In the genomic region with DNA sequence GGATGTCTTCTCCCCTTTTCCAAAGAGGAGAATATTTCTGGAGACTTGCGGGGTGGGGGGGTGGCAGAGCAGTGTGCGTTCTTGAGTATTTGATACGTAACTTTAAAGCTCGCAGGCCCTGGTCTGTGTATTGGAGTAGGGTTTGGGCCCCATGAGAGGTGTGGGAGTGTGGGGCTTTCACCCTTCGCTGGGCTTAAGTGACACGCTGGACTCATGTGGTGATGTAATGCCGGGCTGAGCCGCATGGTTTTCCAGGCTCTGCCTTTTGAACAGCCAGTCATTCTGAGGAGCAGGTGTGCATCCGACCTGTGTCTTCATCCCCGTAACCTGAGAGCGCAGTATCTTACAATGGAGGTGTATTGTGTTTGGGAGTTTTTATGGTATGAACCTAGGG, we compare ENCODE assay signal across 8 mouse cellular contexts.
DNase-seq lines count a peak whose midpoint lies in the region; ATAC-seq and TF ChIP-seq lines count a peak whose summit lies in the region.

No protein-coding gene starts in this region.

- peak overlapping the region; percentile 64 for H3K4me3 ChIP-seq in heart, embryonic 13.5 days
- H3K4me3 ChIP-seq in forebrain, postnatal 0 days (ENCODE audit: low read depth, low read length): peak overlapping the region; percentile 70
- peak overlapping the region; percentile 57 for H3K4me3 ChIP-seq in midbrain, embryonic 12.5 days

- H3K27ac ChIP-seq in heart, embryonic 13.5 days (replicated peaks): peak overlapping the region; percentile 97
- peak overlapping the region; percentile 98 for H3K27ac ChIP-seq in forebrain, postnatal 0 days (ENCODE audit: low read depth, low read length)
- H3K27ac ChIP-seq in midbrain, embryonic 12.5 days (replicated peaks): peak overlapping the region; percentile 96

- peaks cover 92% of the 10 kb centered on the region for H3K4me1 ChIP-seq in heart, embryonic 13.5 days
- peaks cover 25% of the 10 kb centered on the region for H3K4me1 ChIP-seq in forebrain, postnatal 0 days (ENCODE audit: insufficient read depth)
- H3K4me1 ChIP-seq in midbrain, embryonic 12.5 days: peaks cover 61% of the 10 kb centered on the region

- no peak for ATAC-seq in heart, embryonic 13.5 days (ENCODE audit: extremely low read depth, insufficient number of reproducible peaks, low FRiP score, low TSS enrichment)
- ATAC-seq in forebrain, postnatal 0 days: no peak
- ATAC-seq in midbrain, embryonic 12.5 days (ENCODE audit: low FRiP score, low read depth): no peak

- 24% methylated on average over 11 of the region's 11 CpGs for WGBS in heart, embryonic 13.5 days
- WGBS in forebrain, postnatal 0 days: 10% methylated on average over 11 of the region's 11 CpGs
- WGBS in midbrain, embryonic 12.5 days: 18% methylated on average over 11 of the region's 11 CpGs

- intact Hi-C loops in heart, postnatal 25 days (cut with DNase I): loop anchor here (2.0 kb wide), 1 partner anchor 89 kb away; no protein-coding TSS in a partner anchor

- H3K27me3 ChIP-seq in heart, embryonic 13.5 days (replicated peaks): no peaks in the 10 kb centered on the region
- no peaks in the 10 kb centered on the region for H3K27me3 ChIP-seq in forebrain, postnatal 0 days (ENCODE audit: insufficient read depth, low read length)
- H3K27me3 ChIP-seq in midbrain, embryonic 12.5 days: no peaks in the 10 kb centered on the region

- TF ChIP-seq CTCF in forebrain, postnatal 0 days (IDR thresholded peaks at IDR 0.05; ENCODE audit: low read depth): peak; percentile 47

- no peak for DNase-seq in heart, postnatal 25 days (ENCODE audit: low spot score)
- DNase-seq in cerebellum, adult 18-20 months: peak; percentile 69 to 76
- DNase-seq in forebrain, postnatal 0 days: peak; percentile 57
- no peak for DNase-seq in adrenal gland, adult (ENCODE audit: inconsistent age in 2 of 2, low spot score in 1 of 2)
- no peak for DNase-seq in urinary bladder, postnatal 36 days (ENCODE audit: low spot score in 2 of 2)
- DNase-seq in gastrocnemius, postnatal 4 days (ENCODE audit: low spot score in 2 of 2): no peak

- H3K4me2 ChIP-seq in heart, embryonic 13.5 days: peak overlapping the region; percentile 85
- H3K4me2 ChIP-seq in forebrain, postnatal 0 days (ENCODE audit: low read depth): peak overlapping the region; percentile 56
- H3K4me2 ChIP-seq in midbrain, embryonic 12.5 days (replicated peaks): peak overlapping the region; percentile 60

- H3K9ac ChIP-seq in heart, embryonic 13.5 days: peak overlapping the region; percentile 90
- peak overlapping the region; percentile 89 for H3K9ac ChIP-seq in forebrain, postnatal 0 days
- H3K9ac ChIP-seq in midbrain, embryonic 12.5 days (replicated peaks): peak overlapping the region; percentile 91

- H3K9me3 ChIP-seq in heart, embryonic 13.5 days: no peaks in the 10 kb centered on the region
- no peaks in the 10 kb centered on the region for H3K9me3 ChIP-seq in forebrain, postnatal 0 days (ENCODE audit: low read length)
- no peaks in the 10 kb centered on the region for H3K9me3 ChIP-seq in midbrain, embryonic 12.5 days

- H3K36me3 ChIP-seq in heart, embryonic 13.5 days: no peaks in the 10 kb centered on the region
- no peaks in the 10 kb centered on the region for H3K36me3 ChIP-seq in forebrain, postnatal 0 days (ENCODE audit: insufficient read depth)
- H3K36me3 ChIP-seq in midbrain, embryonic 12.5 days: no peaks in the 10 kb centered on the region

Comparison
In these comparisons a context has a peak if more than half of its experiments do, and no peak if none do; other contexts are left out.
1. DNase-seq: peak in cerebellum, adult 18-20 months (2 of 2) and forebrain, postnatal 0 days (single experiment); none in heart, postnatal 25 days (single experiment), adrenal gland, adult (0 of 2), urinary bladder, postnatal 36 days (0 of 2) and gastrocnemius, postnatal 4 days (0 of 2).
2. Peak in every context shown above with its lines, with median percentiles within 50 percentile points of each other: H3K27ac ChIP-seq, H3K4me2 ChIP-seq, H3K4me3 ChIP-seq and H3K9ac ChIP-seq.